Mouse (Mus musculus): ENCODE data around the gene Itln1. TPM values are rescaled to one million over a fixed set of nuclear protein-coding genes. Genes with fewer than 3 reads are reported as not detected.

The Itln1 gene
- polyA plus RNA-seq, 1 experiment: not detected

DNA sequence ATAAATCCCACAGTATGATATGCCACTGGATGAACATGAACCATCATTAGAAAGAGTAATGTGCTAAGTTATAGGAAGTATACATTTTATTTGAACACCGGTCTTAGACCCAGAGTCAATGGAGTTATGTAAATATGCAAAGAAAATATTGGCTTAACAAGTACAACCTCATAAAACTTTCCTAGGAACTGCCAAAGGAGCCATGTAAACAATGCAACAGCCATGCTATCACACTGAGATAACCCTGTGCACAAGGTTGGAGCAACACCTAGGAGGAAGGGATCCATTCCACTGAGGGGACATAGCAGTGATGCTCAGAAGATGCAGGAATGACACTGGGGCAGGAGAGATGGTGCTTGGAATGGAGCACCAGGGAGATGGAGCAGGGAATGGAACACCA is 21.3 kb downstream of the Itln1 start:
- Histone ChIP-seq H3K4me3 (ENCODE audit: insufficient read depth, poor library complexity, severe bottlenecking) (no peak overlapping the region), H3ac (ENCODE audit: control insufficient read depth, insufficient read length, low read depth) (no peak overlapping the region), H3K27me3 (ENCODE audit: control insufficient read depth, insufficient read depth, insufficient read length) (no peaks in the 10 kb centered on the region), H3K79me3 (ENCODE audit: low read depth) (no peaks in the 10 kb centered on the region), H3K36me3 (ENCODE audit: control insufficient read depth, insufficient read depth) (no peaks in the 10 kb centered on the region), H3K79me2 (ENCODE audit: control insufficient read depth, insufficient read depth) (no peaks in the 10 kb centered on the region)
- TF ChIP-seq FOSL1 (IDR thresholded peaks at IDR 0.05; ENCODE audit: insufficient read depth, low read length, poor library complexity, severe bottlenecking) (no peak), CEBPB (IDR thresholded peaks at IDR 0.05; ENCODE audit: low read depth) (no peak), MAX (IDR thresholded peaks at IDR 0.05) (no peak), MYOD1 (IDR thresholded peaks at IDR 0.05; ENCODE audit: control insufficient read depth, insufficient read length, low read depth) (no peak), USF1 (IDR thresholded peaks at IDR 0.05; ENCODE audit: low read depth) (no peak), MYOG (IDR thresholded peaks at IDR 0.05; ENCODE audit: control insufficient read depth, extremely low read depth, insufficient read length) (no peak), CTCF (IDR thresholded peaks at IDR 0.05; ENCODE audit: control insufficient read depth, insufficient read depth, insufficient read length) (no peak)

DNA sequence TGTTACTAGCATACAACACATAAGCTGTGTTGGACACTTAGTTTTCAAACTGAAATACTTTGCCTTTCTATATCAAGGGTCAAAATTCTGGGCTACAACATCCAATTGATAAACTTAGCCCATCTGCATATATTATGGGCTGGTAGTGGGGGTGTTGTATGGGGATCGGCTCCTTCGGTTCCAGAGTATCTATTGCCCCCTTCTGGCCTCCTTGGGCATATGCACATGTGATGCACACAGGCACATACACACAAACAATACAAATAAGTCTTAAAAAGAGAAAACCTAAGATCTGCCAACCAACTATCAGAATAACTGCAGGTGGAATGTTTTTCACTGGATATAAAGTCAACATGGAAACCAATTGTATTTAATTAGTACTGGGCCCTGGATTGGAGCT is 21.9 kb downstream of the Itln1 start:
- Histone ChIP-seq H3K79me2 (ENCODE audit: control insufficient read depth, insufficient read depth) (no peaks in the 10 kb centered on the region), H3K79me3 (ENCODE audit: low read depth) (no peaks in the 10 kb centered on the region), H3K27me3 (ENCODE audit: control insufficient read depth, insufficient read depth, insufficient read length) (no peaks in the 10 kb centered on the region), H3K36me3 (ENCODE audit: control insufficient read depth, insufficient read depth) (no peaks in the 10 kb centered on the region), H3K4me3 (ENCODE audit: insufficient read depth, poor library complexity, severe bottlenecking) (no peak overlapping the region), H3ac (ENCODE audit: control insufficient read depth, insufficient read length, low read depth) (no peak overlapping the region)
- TF ChIP-seq USF1 (IDR thresholded peaks at IDR 0.05; ENCODE audit: low read depth) (no peak), CTCF (IDR thresholded peaks at IDR 0.05; ENCODE audit: control insufficient read depth, insufficient read depth, insufficient read length) (no peak), MYOD1 (IDR thresholded peaks at IDR 0.05; ENCODE audit: control insufficient read depth, insufficient read length, low read depth) (no peak), MYOG (IDR thresholded peaks at IDR 0.05; ENCODE audit: control insufficient read depth, extremely low read depth, insufficient read length) (no peak), FOSL1 (IDR thresholded peaks at IDR 0.05; ENCODE audit: insufficient read depth, low read length, poor library complexity, severe bottlenecking) (no peak), CEBPB (IDR thresholded peaks at IDR 0.05; ENCODE audit: low read depth) (no peak), MAX (IDR thresholded peaks at IDR 0.05) (no peak)

DNA sequence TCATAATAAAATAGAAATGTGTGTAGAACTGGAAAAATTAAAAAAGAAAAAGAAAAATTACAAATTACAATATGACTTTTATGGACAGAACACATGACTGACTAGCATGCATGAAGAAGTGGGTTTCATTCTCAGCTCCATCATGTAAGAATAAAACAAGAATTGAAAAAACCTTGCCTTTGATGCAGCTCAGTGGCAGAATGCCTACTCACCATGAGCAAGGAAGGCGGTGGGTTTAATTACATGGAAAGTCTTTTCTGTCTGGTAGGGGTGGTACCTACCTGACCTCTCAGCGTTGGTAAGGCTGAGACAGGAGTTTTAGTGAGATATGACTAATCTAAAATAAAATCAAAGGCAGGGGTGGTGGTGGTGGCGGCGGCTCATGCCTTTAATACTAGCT is 30.5 kb downstream of the Itln1 start:
- H3K4me3 ChIP-seq (ENCODE audit: insufficient read depth, poor library complexity, severe bottlenecking): peak overlapping the region; percentile 51
- H3K27me3 ChIP-seq (ENCODE audit: control insufficient read depth, insufficient read depth, insufficient read length): no peaks in the 10 kb centered on the region
- no peak overlapping the region for H3ac ChIP-seq (ENCODE audit: control insufficient read depth, insufficient read length, low read depth)
- TF ChIP-seq CEBPB (IDR thresholded peaks at IDR 0.05; ENCODE audit: low read depth) (no peak), CTCF (IDR thresholded peaks at IDR 0.05; ENCODE audit: control insufficient read depth, insufficient read depth, insufficient read length) (no peak), USF1 (IDR thresholded peaks at IDR 0.05; ENCODE audit: low read depth) (no peak), FOSL1 (IDR thresholded peaks at IDR 0.05; ENCODE audit: insufficient read depth, low read length, poor library complexity, severe bottlenecking) (no peak), MYOG (IDR thresholded peaks at IDR 0.05; ENCODE audit: control insufficient read depth, extremely low read depth, insufficient read length) (no peak), MAX (IDR thresholded peaks at IDR 0.05) (no peak), MYOD1 (IDR thresholded peaks at IDR 0.05; ENCODE audit: control insufficient read depth, insufficient read length, low read depth) (no peak)
- no peaks in the 10 kb centered on the region for H3K36me3 ChIP-seq (ENCODE audit: control insufficient read depth, insufficient read depth)
- H3K79me2 ChIP-seq (ENCODE audit: control insufficient read depth, insufficient read depth): peaks cover 8% of the 10 kb centered on the region
- H3K79me3 ChIP-seq (ENCODE audit: low read depth): no peaks in the 10 kb centered on the region

DNA sequence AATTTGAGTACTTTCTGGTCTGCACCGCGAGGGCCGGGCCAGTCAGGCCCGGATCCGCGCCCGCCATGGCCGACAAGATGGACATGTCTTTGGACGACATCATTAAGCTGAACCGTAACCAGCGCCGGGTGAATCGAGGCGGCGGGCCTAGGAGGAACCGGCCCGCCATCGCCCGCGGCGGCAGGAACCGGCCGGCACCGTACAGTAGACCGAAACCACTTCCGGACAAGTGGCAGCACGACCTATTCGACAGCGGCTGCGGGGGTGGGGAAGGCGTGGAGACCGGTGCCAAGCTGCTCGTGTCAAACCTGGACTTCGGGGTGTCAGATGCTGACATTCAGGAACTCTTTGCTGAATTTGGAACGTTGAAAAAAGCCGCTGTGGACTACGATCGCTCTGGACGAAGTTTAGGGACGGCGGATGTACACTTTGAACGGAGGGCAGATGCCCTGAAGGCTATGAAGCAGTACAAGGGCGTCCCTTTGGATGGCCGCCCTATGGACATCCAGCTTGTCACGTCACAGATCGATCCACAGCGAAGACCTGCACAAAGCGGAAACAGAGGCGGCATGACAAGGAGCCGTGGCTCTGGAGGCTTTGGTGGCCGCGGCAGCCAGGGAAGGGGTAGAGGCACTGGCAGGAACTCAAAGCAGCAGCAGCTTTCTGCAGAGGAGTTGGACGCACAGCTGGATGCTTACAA is 31.4 kb downstream of the Itln1 start:
- peak overlapping the region; percentile 78 for H3ac ChIP-seq (ENCODE audit: control insufficient read depth, insufficient read length, low read depth)
- H3K79me3 ChIP-seq (ENCODE audit: low read depth): no peaks in the 10 kb centered on the region
- H3K27me3 ChIP-seq (ENCODE audit: control insufficient read depth, insufficient read depth, insufficient read length): no peaks in the 10 kb centered on the region
- peaks cover 8% of the 10 kb centered on the region for H3K79me2 ChIP-seq (ENCODE audit: control insufficient read depth, insufficient read depth)
- no peak for TF ChIP-seq USF1 (IDR thresholded peaks at IDR 0.05; ENCODE audit: low read depth)
- TF ChIP-seq CEBPB (IDR thresholded peaks at IDR 0.05; ENCODE audit: low read depth): no peak
- no peak for TF ChIP-seq MYOD1 (IDR thresholded peaks at IDR 0.05; ENCODE audit: control insufficient read depth, insufficient read length, low read depth)
- peak; percentile 20 for TF ChIP-seq MAX (IDR thresholded peaks at IDR 0.05)
- H3K36me3 ChIP-seq (ENCODE audit: control insufficient read depth, insufficient read depth): no peaks in the 10 kb centered on the region
- peak overlapping the region; percentile 51 for H3K4me3 ChIP-seq (ENCODE audit: insufficient read depth, poor library complexity, severe bottlenecking)

DNA sequence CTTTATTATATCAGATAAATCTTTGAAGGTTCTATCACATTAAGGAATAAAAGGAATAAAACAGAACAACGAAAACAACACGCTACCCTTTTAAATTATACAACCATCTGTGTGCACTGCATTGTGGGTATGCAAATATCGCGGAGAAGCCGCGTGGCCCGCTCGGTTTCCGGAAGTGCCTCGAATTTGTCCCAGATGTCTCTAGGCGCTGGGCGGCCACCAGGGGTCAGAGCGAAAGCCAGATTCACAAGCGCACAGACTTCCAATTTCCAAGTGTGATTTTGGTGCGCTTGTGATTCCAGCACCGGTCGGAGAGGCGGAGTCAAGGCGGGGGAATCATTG is 31.9 kb downstream of the Itln1 start, which contains the start of gene Alyref2:
Gene Alyref2 (plus strand): TSS at position 229 of the 342 bp plus-strand sequence.
- H3K4me3 ChIP-seq (ENCODE audit: insufficient read depth, poor library complexity, severe bottlenecking): peak within 1 kb of the TSS; percentile 51
- TF ChIP-seq CTCF (IDR thresholded peaks at IDR 0.05; ENCODE audit: control insufficient read depth, insufficient read depth, insufficient read length): peak; percentile 62
- TF ChIP-seq MAX (IDR thresholded peaks at IDR 0.05): peak; percentile 84
- TF ChIP-seq MYOG (IDR thresholded peaks at IDR 0.05; ENCODE audit: control insufficient read depth, extremely low read depth, insufficient read length): no peak
- TF ChIP-seq USF1 (IDR thresholded peaks at IDR 0.05; ENCODE audit: low read depth): peak; percentile 61
- TF ChIP-seq FOSL1 (IDR thresholded peaks at IDR 0.05; ENCODE audit: insufficient read depth, low read length, poor library complexity, severe bottlenecking): no peak
- TF ChIP-seq CEBPB (IDR thresholded peaks at IDR 0.05; ENCODE audit: low read depth): no peak
- no peak for TF ChIP-seq MYOD1 (IDR thresholded peaks at IDR 0.05; ENCODE audit: control insufficient read depth, insufficient read length, low read depth)
- H3ac ChIP-seq (ENCODE audit: control insufficient read depth, insufficient read length, low read depth): peak within 1 kb of the TSS; percentile 78

More for the DNA sequence above, 31.9 kb downstream of the Itln1 start, which contains the start of gene Alyref2:
- H3K27me3 ChIP-seq (ENCODE audit: control insufficient read depth, insufficient read depth, insufficient read length): no peaks in the 10 kb centered on the region
- no peaks in the 10 kb centered on the region for H3K79me3 ChIP-seq (ENCODE audit: low read depth)
- peaks cover 8% of the 10 kb centered on the region for H3K79me2 ChIP-seq (ENCODE audit: control insufficient read depth, insufficient read depth)
- H3K36me3 ChIP-seq (ENCODE audit: control insufficient read depth, insufficient read depth): no peaks in the 10 kb centered on the region
